Mouse (Mus musculus) activated CD4-positive, CD25-positive, alpha-beta regulatory T cell, adult 4 months (primary cell): ENCODE results near the gene Epop. TPM values are rescaled to one million over a fixed set of nuclear protein-coding genes. Genes with fewer than 3 reads are reported as not detected.

Experiments
- ATAC-seq: one replicate; pipeline ENCODE4 v1.8.0; 2017
- polyA plus RNA-seq, 2 experiments: library from polyadenylated mRNA; unstranded; fragments of 100-300 nt; shearing (Covaris generic); gene quantifications; one replicate each; pipeline ENCODE4 v1.2.1; 2017

The Epop gene
- polyA plus RNA-seq, 2 experiments from 2014 or later: 0.40 to 0.61 TPM

DNA sequence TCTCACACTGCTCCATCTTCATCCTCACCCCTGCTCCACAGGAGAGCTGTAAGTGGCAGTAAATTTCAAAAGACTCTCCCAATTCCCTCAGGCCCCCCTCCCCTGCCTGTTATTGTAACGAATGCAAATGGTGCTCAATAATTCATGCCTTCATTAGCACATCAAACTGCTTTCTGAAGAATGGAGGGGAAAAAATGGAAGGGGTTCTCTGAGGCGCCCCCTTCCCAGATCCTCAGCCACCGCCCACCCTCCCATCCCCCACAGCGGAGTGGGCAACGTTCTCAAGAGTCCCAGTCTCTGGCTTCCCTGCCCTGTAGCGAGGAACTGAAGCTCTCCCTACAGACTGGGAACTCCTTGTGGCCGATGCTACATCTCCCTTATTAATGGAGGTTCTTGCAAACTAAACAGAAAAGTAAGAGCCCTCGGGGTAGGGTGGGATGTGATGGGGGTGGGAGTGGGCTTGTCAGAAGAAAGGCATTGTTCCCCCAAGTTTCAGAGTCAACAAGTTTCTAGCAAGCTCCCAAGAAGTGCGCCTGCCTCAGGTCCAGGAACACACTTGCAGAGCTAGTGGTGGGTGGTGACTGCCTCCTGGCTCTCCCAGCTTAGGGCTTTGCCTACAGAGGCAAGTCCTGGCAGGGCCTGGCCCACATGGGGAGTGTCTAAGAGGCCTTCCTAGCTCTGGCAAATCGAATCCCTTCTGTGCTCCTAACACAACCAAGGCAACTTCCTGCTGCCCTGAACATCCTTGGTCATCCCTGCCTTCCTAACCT, 50.2 kb downstream of the Epop start:
- ATAC-seq: no peak

DNA sequence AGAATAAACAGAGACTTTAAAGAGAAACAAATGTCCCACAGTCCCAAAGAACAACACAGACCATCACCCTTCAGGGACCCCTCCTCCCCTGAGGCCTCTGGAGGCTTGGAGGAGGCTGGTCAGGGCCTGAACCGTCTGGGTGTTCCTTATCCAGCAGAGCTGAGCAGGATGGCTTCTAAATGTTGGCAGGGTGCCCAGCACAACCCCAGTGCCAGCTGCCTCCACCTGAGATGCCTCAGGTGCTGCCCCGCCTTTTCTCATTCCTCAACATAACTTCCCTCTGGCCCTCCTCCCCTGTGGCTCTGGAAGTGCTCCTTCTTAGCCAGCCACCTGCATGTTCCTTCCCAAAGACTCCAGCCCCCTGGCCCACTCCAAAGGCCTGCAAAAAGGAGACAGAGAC, 51.2 kb downstream of the Epop start:
- ATAC-seq: no peak

Other genes starting within 250 kb of the Epop start
- gene Arhgap23, start 214.2 kb downstream of the Epop start, polyA plus RNA-seq: not detected
- not detected for gene 4933428G20Rik, start 129.4 kb downstream of the Epop start, polyA plus RNA-seq
- not detected for gene Srcin1, start 53.5 kb downstream of the Epop start, polyA plus RNA-seq
- gene Mllt6, start 33.7 kb upstream of the Epop start, polyA plus RNA-seq: 10 to 100 TPM; 13.9 to 15.2 TPM
- gene Cisd3, start 56.1 kb upstream of the Epop start, polyA plus RNA-seq: 10 to 100 TPM; 91.3 to 99.5 TPM
- 1 to 10 TPM; 3.1 to 4.7 TPM for gene Pcgf2, start 70.8 kb upstream of the Epop start, polyA plus RNA-seq
- gene Psmb3, start 73.7 kb upstream of the Epop start, polyA plus RNA-seq: 100 to 1,000 TPM; 422 to 486 TPM
- 1 to 10 TPM; 2.0 to 2.3 TPM for gene Pip4k2b, start 115.0 kb upstream of the Epop start, polyA plus RNA-seq
- 10 to 100 TPM; 21.3 to 22.8 TPM for gene Cwc25, start 136.9 kb upstream of the Epop start, polyA plus RNA-seq
- under 1 TPM in 1 of 2 experiments, not detected in 1; 0.74 TPM for gene 1700001P01Rik, start 146.2 kb upstream of the Epop start, polyA plus RNA-seq
- gene Rpl23, start 152.7 kb upstream of the Epop start, polyA plus RNA-seq: 1,000 to 10,000 TPM; 1,077 to 1,095 TPM
- gene Lasp1, start 169.3 kb upstream of the Epop start, polyA plus RNA-seq: 10 to 100 TPM; 44.4 to 52.4 TPM
- gene B230217C12Rik, start 211.1 kb upstream of the Epop start, polyA plus RNA-seq: 1 to 10 TPM; 1.6 to 1.7 TPM